Mouse (Mus musculus) C2C12 (cell line): ENCODE data around the gene Stard3. TPM values are rescaled to one million over a fixed set of nuclear protein-coding genes. Genes with fewer than 3 reads are reported as not detected.

Experiments used
- H3K27me3 ChIP-seq: one replicate; pipeline ENCODE4 v1.6.1; 2011; ENCODE audit not compliant: control insufficient read depth, insufficient read depth, insufficient read length
- H3K36me3 ChIP-seq: one replicate; pipeline ENCODE4 v1.6.1; 2011; ENCODE audit not compliant: control insufficient read depth, insufficient read depth
- H3K4me3 ChIP-seq: one replicate; pipeline ENCODE4 v1.5.1; 2011; ENCODE audit warnings: mild to moderate bottlenecking, control low read depth; ENCODE audit not compliant: poor library complexity, insufficient read depth, severe bottlenecking
- H3K79me2 ChIP-seq: one replicate; pipeline ENCODE4 v1.6.1; 2011; ENCODE audit not compliant: control insufficient read depth, insufficient read depth
- H3K79me3 ChIP-seq: one replicate; pipeline ENCODE4 v1.6.1; 2011; ENCODE audit warnings: low read depth, control low read depth
- H3ac ChIP-seq: one replicate; pipeline ENCODE3; 2011; ENCODE audit warnings: low read depth; ENCODE audit not compliant: control insufficient read depth, insufficient read length
- CEBPB ChIP-seq: IDR thresholded peaks from one replicate; pipeline ENCODE4 v1.6.1; 2011; ENCODE audit warnings: low read depth, mild to moderate bottlenecking, control low read depth, moderate library complexity
- CTCF ChIP-seq: IDR thresholded peaks from one replicate; pipeline ENCODE4 v1.5.1; 2011; ENCODE audit not compliant: control insufficient read depth, insufficient read depth, insufficient read length
- FOSL1 ChIP-seq: IDR thresholded peaks from one replicate; pipeline ENCODE4 v1.8.0; 2011; ENCODE audit warnings: mild to moderate bottlenecking, low read length; ENCODE audit not compliant: poor library complexity, insufficient read depth, severe bottlenecking
- MAX ChIP-seq: IDR thresholded peaks from one replicate; pipeline ENCODE4 v1.6.1; 2011; ENCODE audit warnings: mild to moderate bottlenecking, control low read depth
- MYOD1 ChIP-seq: IDR thresholded peaks from one replicate; pipeline ENCODE4 v1.6.1; 2011; ENCODE audit warnings: low read depth; ENCODE audit not compliant: control insufficient read depth, insufficient read length
- MYOG ChIP-seq: IDR thresholded peaks from one replicate; pipeline ENCODE4 v1.6.1; 2011; ENCODE audit not compliant: control insufficient read depth, insufficient read length; ENCODE audit errors: extremely low read depth
- USF1 ChIP-seq: IDR thresholded peaks from one replicate; pipeline ENCODE4 v1.6.1; 2011; ENCODE audit warnings: low read depth, mild to moderate bottlenecking, control low read depth, moderate library complexity
- polyA plus RNA-seq: library from polyadenylated mRNA; unstranded; fragments of >200 nt; fragmentation: generic; extraction: Trizol; gene quantifications from one replicate; pipeline ENCODE4 v1.2.1, GENCODE M21; 2012; ENCODE audit warnings: missing spikeins

The Stard3 gene
- polyA plus RNA-seq, 1 experiment: 28.3 TPM

GRCm38 (mm10) chr11:98341174-98341573, 17.0 kb upstream of the Stard3 start:
- TF ChIP-seq CTCF (no peak), CEBPB (no peak), USF1 (no peak), MYOD1 (no peak), FOSL1 (no peak)
- Histone ChIP-seq H3K27me3 (peaks cover 38% of the 10 kb centered on the region), H3ac (no peak overlapping the region)

GRCm38 (mm10) chr11:98342000-98342945, 15.9 kb upstream of the Stard3 start:
- no peaks in the 10 kb centered on the region for H3K36me3 ChIP-seq
- H3K79me2 ChIP-seq: no peaks in the 10 kb centered on the region
- no peak overlapping the region for H3ac ChIP-seq
- H3K27me3 ChIP-seq: peaks cover 43% of the 10 kb centered on the region
- TF ChIP-seq USF1: no peak
- no peak for TF ChIP-seq MYOG
- TF ChIP-seq CTCF: peak; percentile 99
- TF ChIP-seq MYOD1: no peak
- TF ChIP-seq FOSL1: no peak
- TF ChIP-seq MAX: no peak
- TF ChIP-seq CEBPB: no peak
- no peaks in the 10 kb centered on the region for H3K79me3 ChIP-seq
- H3K4me3 ChIP-seq: no peak overlapping the region

More at GRCm38 (mm10) chr11:98341174-98341573, 17.0 kb upstream of the Stard3 start:
- Histone ChIP-seq H3K79me3 (no peaks in the 10 kb centered on the region), H3K36me3 (no peaks in the 10 kb centered on the region), H3K79me2 (no peaks in the 10 kb centered on the region), H3K4me3 (no peak overlapping the region)

GRCm38 (mm10) chr11:98345253-98345652, 12.9 kb upstream of the Stard3 start:
- Histone ChIP-seq H3K79me3 (no peaks in the 10 kb centered on the region), H3K36me3 (no peaks in the 10 kb centered on the region), H3K79me2 (no peaks in the 10 kb centered on the region), H3K27me3 (peaks cover 50% of the 10 kb centered on the region), H3K4me3 (no peak overlapping the region), H3ac (no peak overlapping the region)
- TF ChIP-seq CTCF (peak; percentile 56), MAX (no peak)

GRCm38 (mm10) chr11:98346168-98346567, 12.0 kb upstream of the Stard3 start:
- Histone ChIP-seq H3ac (no peak overlapping the region), H3K4me3 (no peak overlapping the region), H3K27me3 (peaks cover 58% of the 10 kb centered on the region), H3K79me2 (no peaks in the 10 kb centered on the region), H3K79me3 (no peaks in the 10 kb centered on the region), H3K36me3 (no peaks in the 10 kb centered on the region)
- TF ChIP-seq MAX (no peak), CTCF (no peak), USF1 (no peak)

GRCm38 (mm10) chr11:98347385-98348082, 10.6 kb upstream of the Stard3 start:
- H3K4me3 ChIP-seq: no peak overlapping the region
- no peak for TF ChIP-seq USF1
- no peak for TF ChIP-seq FOSL1
- no peak for TF ChIP-seq MYOG
- no peak for TF ChIP-seq MAX
- no peak for TF ChIP-seq CTCF
- no peak for TF ChIP-seq CEBPB
- TF ChIP-seq MYOD1: no peak
- H3K79me3 ChIP-seq: no peaks in the 10 kb centered on the region
- no peaks in the 10 kb centered on the region for H3K79me2 ChIP-seq
- no peak overlapping the region for H3ac ChIP-seq
- H3K36me3 ChIP-seq: no peaks in the 10 kb centered on the region
- peaks cover 66% of the 10 kb centered on the region for H3K27me3 ChIP-seq
